Mouse (Mus musculus) testis, adult 2 months (tissue): Measurements from ENCODE around the gene Rgs9. TPM values are rescaled to one million over a fixed set of nuclear protein-coding genes. Genes with fewer than 3 reads are reported as not detected.

Experiments
- H3K27ac ChIP-seq: fragments of 200-500 bp; 2 replicates; pipeline ENCODE4 v1.5.1; 2012; ENCODE audit warnings: low read depth, low read length; ENCODE audit not compliant: control insufficient read depth, insufficient read depth
- H3K27me3 ChIP-seq: fragments of 200-500 bp; 2 replicates; pipeline ENCODE4 v1.6.1; 2012; ENCODE audit warnings: mild to moderate bottlenecking, low read length, moderate library complexity; ENCODE audit not compliant: control insufficient read depth, insufficient read depth
- H3K36me3 ChIP-seq: fragments of 200-500 bp; 2 replicates; pipeline ENCODE4 v1.6.1; 2012; ENCODE audit warnings: mild to moderate bottlenecking, low read length; ENCODE audit not compliant: control insufficient read depth, insufficient read depth
- H3K4me1 ChIP-seq: fragments of 200-500 bp; 2 replicates; pipeline ENCODE4 v1.6.1; 2012; ENCODE audit warnings: low read length; ENCODE audit not compliant: control insufficient read depth, insufficient read depth
- H3K4me3 ChIP-seq: fragments of 200-500 bp; 2 replicates; pipeline ENCODE4 v1.5.1; 2012; ENCODE audit warnings: low read depth, mild to moderate bottlenecking, low read length, moderate library complexity, mixed read lengths; ENCODE audit not compliant: control insufficient read depth
- CTCF ChIP-seq: fragments of 200-500 bp; IDR thresholded peaks from 2 replicates; pipeline ENCODE4 v1.5.1; 2012; ENCODE audit warnings: low read depth, mild to moderate bottlenecking, inconsistent platforms, low read length, moderate library complexity; ENCODE audit not compliant: control insufficient read depth, insufficient read depth, insufficient replicate concordance
- POLR2A ChIP-seq: fragments of 200-500 bp; IDR thresholded peaks from 2 replicates; pipeline ENCODE4 v1.6.1; 2012; ENCODE audit warnings: low read depth, mild to moderate bottlenecking, inconsistent platforms, low read length, moderate library complexity; ENCODE audit not compliant: control insufficient read depth
- polyA plus RNA-seq: library from polyadenylated mRNA; depleted of rRNA; stranded (reverse); fragments of >200 nt; gene quantifications from 2 replicates; pipeline ENCODE4 v1.2.3, GENCODE M21; 2012

The Rgs9 gene
- polyA plus RNA-seq, 1 experiment, result 0.78 TPM

- Histone ChIP-seq H3K27ac (no peak overlapping the region), H3K4me3 (no peak overlapping the region), H3K4me1 (no peaks in the 10 kb centered on the region), H3K36me3 (no peaks in the 10 kb centered on the region), H3K27me3 (no peaks in the 10 kb centered on the region)
- no peak for TF ChIP-seq POLR2A
- TF ChIP-seq CTCF, result no peak
Observed at GRCm38 (mm10) chr11:109252483-109252882, 45.4 kb downstream of the Rgs9 start.

- Histone ChIP-seq H3K27me3 (no peaks in the 10 kb centered on the region), H3K4me1 (no peaks in the 10 kb centered on the region), H3K27ac (no peak overlapping the region), H3K4me3 (no peak overlapping the region), H3K36me3 (no peaks in the 10 kb centered on the region)
- TF ChIP-seq CTCF (no peak), POLR2A (no peak)
Observed at GRCm38 (mm10) chr11:109250566-109250965, 47.4 kb downstream of the Rgs9 start.

- Histone ChIP-seq H3K4me1 (no peaks in the 10 kb centered on the region), H3K36me3 (no peaks in the 10 kb centered on the region), H3K27me3 (no peaks in the 10 kb centered on the region), H3K4me3 (no peak overlapping the region), H3K27ac (no peak overlapping the region)
- TF ChIP-seq POLR2A (no peak), CTCF (no peak)
Observed at GRCm38 (mm10) chr11:109246920-109247319, 51.0 kb downstream of the Rgs9 start.

DNA sequence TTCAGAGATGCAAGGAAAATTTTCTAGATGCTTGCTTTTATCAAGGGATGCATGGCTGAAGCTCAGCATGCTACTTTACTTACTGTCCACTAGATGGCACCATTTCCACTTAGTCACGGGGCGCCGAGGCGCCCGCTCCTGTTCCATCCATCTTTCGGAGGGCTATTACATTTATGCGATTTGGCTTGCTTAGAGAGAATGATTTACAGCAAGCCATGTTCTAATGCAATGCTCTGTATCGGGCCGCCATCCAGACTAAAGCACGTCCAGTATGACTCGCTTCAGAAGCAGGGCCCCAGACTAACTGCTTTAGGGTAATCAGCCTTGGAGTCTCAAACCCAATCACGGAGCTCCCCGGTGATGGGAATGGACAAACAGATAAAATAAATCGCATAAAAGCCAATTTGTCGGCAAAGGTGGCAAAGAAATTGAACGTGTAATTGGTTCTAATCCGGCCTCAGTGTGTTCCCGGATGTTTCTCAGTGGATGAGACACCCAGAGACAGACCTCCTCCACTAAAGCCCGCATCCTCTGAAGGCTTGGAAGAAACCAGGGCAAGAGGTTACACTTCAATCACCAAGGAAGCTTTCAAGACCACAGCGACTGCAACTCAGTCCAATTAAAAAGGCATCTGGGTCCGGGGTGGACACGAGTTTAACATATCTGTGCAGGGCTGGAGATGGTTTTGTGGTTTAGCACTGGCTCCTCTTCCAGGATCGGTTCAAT lies 53.1 kb downstream of the Rgs9 start:
- Histone ChIP-seq H3K36me3 (no peaks in the 10 kb centered on the region), H3K4me3 (no peak overlapping the region), H3K27ac (no peak overlapping the region), H3K4me1 (no peaks in the 10 kb centered on the region), H3K27me3 (no peaks in the 10 kb centered on the region)
- TF ChIP-seq POLR2A (no peak), CTCF (peak; percentile 65; the same call in 1 of the 2 replicates)

DNA sequence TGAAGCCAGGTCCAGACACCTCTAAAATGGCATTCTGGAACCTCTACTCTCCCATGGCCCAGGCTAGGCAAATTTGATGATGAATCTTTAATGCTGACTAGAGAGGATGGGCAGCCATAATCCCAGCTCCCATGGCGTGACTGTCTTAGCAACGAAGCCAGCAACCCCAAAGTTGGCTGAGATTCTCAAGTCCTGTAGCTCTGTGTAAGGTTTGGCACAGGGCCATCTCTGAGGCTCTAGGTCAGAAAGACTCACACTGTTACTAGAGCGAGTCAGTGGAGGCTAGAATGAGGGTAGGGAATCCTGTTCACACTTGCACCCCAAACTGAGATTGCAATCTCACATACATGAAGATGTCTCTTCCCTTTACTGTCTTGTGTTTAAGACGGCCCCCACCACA lies 57.8 kb downstream of the Rgs9 start:
- TF ChIP-seq CTCF, result no peak
- no peak for TF ChIP-seq POLR2A

GRCm38 (mm10) chr11:109238671-109239070 lies 59.3 kb downstream of the Rgs9 start:
- TF ChIP-seq POLR2A, result no peak
- no peak for TF ChIP-seq CTCF
- Histone ChIP-seq H3K36me3 (no peaks in the 10 kb centered on the region), H3K4me1 (peaks cover 2% of the 10 kb centered on the region; the same call in 1 of the 2 replicates), H3K27me3 (no peaks in the 10 kb centered on the region), H3K27ac (no peak overlapping the region), H3K4me3 (no peak overlapping the region)

More for the DNA sequence above, 57.8 kb downstream of the Rgs9 start:
- H3K27me3 ChIP-seq, result no peaks in the 10 kb centered on the region
- no peaks in the 10 kb centered on the region for H3K36me3 ChIP-seq
- no peak overlapping the region for H3K27ac ChIP-seq
- H3K4me3 ChIP-seq, result no peak overlapping the region
- H3K4me1 ChIP-seq, result peaks cover 2% of the 10 kb centered on the region; the same call in 1 of the 2 replicates

DNA sequence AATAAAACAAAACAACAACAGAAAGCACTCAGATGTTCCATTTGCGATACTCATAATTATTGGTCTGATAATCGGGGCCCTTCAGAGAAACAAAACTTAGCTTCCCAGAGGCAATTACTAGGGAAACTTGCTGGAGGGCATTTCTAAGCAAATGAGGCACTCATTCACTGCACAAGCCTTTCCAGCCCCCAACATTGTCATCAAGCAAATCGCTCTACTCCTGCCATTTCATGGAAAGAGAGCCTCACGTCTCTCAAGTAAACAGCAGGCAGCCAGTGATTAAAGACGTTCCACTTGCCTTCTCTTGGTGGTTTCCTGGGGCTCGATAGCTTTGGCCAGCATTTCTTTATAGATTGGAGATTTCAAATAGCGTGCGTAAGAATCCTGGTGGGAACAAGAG lies 60.1 kb downstream of the Rgs9 start:
- no peaks in the 10 kb centered on the region for H3K27me3 ChIP-seq
- no peak overlapping the region for H3K27ac ChIP-seq
- H3K36me3 ChIP-seq, result no peaks in the 10 kb centered on the region
- H3K4me1 ChIP-seq, result peaks cover 2% of the 10 kb centered on the region; the same call in 1 of the 2 replicates
- no peak for TF ChIP-seq POLR2A
- TF ChIP-seq CTCF, result no peak
- no peak overlapping the region for H3K4me3 ChIP-seq
